Mouse (Mus musculus) hindbrain, embryonic 13.5 days (tissue): Measurements from ENCODE around the gene Ilvbl. TPM values are rescaled to one million over a fixed set of nuclear protein-coding genes. Genes with fewer than 3 reads are reported as not detected.
"Not testable (repeated sequence)": the region's sequence is repeated elsewhere in the genome, so short reads cannot be mapped to it uniquely, and the experiment has no call there.

Source experiments
- ATAC-seq: fragments of 200-750 bp; cut with Nextera tagmentation; 2 replicates; pipeline ENCODE4 v1.8.0; 2017; ENCODE audit warnings: moderate TSS enrichment; ENCODE audit not compliant: low FRiP score
- H3K27ac ChIP-seq: fragments of 300-500 bp; sonication (generic); 2 replicates; pipeline ENCODE4 v1.5.1; 2015; ENCODE audit warnings: inconsistent platforms, mild to moderate bottlenecking, moderate library complexity
- H3K27me3 ChIP-seq: fragments of 300-500 bp; sonication (generic); 2 replicates; pipeline ENCODE4 v1.6.1; 2015; ENCODE audit warnings: mild to moderate bottlenecking, inconsistent platforms
- H3K36me3 ChIP-seq: fragments of 300-500 bp; sonication (generic); 2 replicates; pipeline ENCODE4 v1.6.1; 2015; ENCODE audit warnings: mild to moderate bottlenecking, inconsistent platforms
- H3K4me1 ChIP-seq: fragments of 300-500 bp; sonication (generic); replicated peaks from 2 replicates; pipeline ENCODE4 v1.6.1; 2015; ENCODE audit warnings: inconsistent platforms
- H3K4me2 ChIP-seq: fragments of 300-500 bp; sonication (generic); 2 replicates; pipeline ENCODE4 v1.6.1; 2015; ENCODE audit warnings: inconsistent platforms, mild to moderate bottlenecking, moderate library complexity
- H3K4me3 ChIP-seq: fragments of 300-500 bp; sonication (generic); 2 replicates; pipeline ENCODE4 v1.5.1; 2015; ENCODE audit warnings: mild to moderate bottlenecking, inconsistent platforms
- H3K9ac ChIP-seq: fragments of 300-500 bp; sonication (generic); 2 replicates; pipeline ENCODE4 v1.6.1; 2015; ENCODE audit warnings: mild to moderate bottlenecking, inconsistent platforms
- H3K9me3 ChIP-seq: fragments of 300-500 bp; sonication (generic); 2 replicates; pipeline ENCODE4 v1.6.1; 2016; ENCODE audit warnings: inconsistent platforms
- WGBS: fragments of 180-500 bp; shearing (Covaris S2); methylation state at CpG from one replicate; pipeline ENCODE4 v1.1.7; 2015; 5-methylcytosine and 5-hydroxymethylcytosine counted together
- polyA plus RNA-seq: library from polyadenylated mRNA; unstranded; fragments of >200 nt; fragmentation: Nextera tagmentation; extraction: Ambion mirVana; gene quantifications from 2 replicates; pipeline ENCODE4 v1.2.1, GENCODE M21; 2015

The Ilvbl gene
- 56.1 and 61.2 TPM in 2 replicates for polyA plus RNA-seq

DNA sequence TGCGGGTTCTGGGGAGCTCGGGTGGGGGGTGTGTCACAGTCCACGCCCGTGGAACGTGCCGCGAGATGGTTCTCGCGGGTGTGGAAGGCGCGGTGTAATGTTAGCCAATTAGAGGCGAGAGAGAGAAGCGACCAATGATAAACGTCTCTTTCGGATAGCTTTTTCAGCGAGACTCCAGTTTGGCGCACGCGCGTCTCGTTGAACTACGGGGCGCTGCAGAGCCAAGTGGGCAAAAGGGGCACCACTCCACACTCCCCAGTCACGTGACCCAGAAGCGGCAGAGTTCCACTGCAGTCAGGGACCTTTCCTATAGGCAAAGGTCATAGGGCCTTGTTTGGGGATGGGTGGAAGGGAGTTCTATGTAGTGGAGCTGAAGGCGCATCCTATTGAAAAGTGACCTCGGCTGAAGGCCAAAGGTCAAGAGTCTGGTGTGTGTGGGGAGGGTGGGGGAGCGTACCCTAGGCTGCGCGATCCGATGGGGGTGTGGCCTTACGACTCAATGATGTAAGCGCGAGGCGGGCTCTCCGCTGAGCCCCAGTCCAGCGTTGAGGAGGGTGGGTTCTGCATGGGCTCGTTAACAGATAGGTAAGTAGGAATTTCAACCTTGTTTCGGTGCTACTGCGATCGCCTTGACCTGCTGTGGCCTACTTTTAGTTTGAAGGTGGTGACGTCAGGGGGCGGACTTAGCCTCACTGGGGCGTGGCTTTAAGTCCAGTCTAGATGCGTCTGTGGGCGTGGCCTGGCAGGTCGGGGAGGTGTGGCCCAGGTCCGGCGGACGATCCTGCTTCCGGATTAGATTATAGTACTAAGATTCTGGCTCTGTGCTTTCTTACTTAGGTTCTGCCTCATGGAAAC lies at the start of gene Ilvbl:
TSS of gene Ilvbl (plus strand) at position 97 of the 855 bp plus-strand sequence.
- under 1% methylated on average over 51 of the region's 51 CpGs for WGBS
- Histone ChIP-seq H3K27me3 (no peaks in the 10 kb centered on the region), H3K4me2 (peak within 1 kb of the TSS; percentile 62), H3K27ac (peak within 1 kb of the TSS; percentile 86), H3K36me3 (peaks cover 27% of the 10 kb centered on the region), H3K4me3 (peak within 1 kb of the TSS; percentile 63), H3K9me3 (no peaks in the 10 kb centered on the region), H3K4me1 (peaks cover 16% of the 10 kb centered on the region), H3K9ac (peak within 1 kb of the TSS; percentile 82)
- peak; percentile 94 for ATAC-seq

DNA sequence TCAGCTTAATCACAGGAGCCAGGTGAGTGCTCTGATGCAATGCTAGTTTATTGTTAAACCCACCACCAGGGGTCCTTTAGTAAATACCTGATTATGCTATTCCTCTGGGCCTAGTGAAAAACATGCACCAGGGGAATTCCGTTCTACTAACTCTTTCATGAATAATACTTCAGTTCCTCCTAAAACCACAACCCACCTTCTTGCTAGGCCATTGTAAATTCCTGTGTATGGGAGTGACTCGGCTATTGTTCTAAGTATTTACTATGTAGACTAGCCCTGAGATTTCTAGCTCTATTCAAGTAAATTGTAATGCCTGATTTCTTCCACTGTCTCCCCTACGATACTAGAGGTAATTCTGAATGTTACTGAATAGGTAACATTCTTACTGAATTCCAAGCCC lies 49.1 kb upstream of the Ilvbl start:
- 67% methylated on average over 3 of the region's 3 CpGs for WGBS
- H3K9ac ChIP-seq, H3K4me3 ChIP-seq, H3K36me3 ChIP-seq, H3K27ac ChIP-seq, ATAC-seq, H3K9me3 ChIP-seq, H3K4me1 ChIP-seq, H3K4me2 ChIP-seq, H3K27me3 ChIP-seq: not testable (repeated sequence)

DNA sequence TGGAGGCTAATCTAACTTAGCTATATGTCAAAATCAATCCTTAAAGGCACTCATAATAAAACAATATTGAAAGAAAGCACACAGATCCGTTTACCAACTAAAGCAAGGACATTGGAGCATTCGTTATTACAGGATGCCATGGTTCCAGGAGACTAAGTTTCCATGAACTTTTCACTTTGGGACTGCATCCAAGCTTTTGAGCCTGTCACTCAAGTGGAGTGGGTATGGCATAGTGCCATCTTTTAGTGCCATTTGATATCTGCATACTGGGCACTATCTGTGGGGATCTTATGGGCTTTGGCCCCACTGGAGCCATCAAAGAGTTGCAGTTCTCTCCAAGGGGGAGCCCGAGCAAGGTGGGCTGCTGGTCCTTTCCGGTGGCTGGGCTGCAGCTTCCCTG lies 48.6 kb upstream of the Ilvbl start:
- WGBS = 71% methylated on average over 4 of the region's 4 CpGs
- Histone ChIP-seq H3K9me3 (no peaks in the 10 kb centered on the region), H3K4me1 (no peaks in the 10 kb centered on the region), H3K36me3 (no peaks in the 10 kb centered on the region), H3K9ac (no peak overlapping the region), H3K27ac (no peak overlapping the region), H3K4me2 (no peak overlapping the region), H3K27me3 (no peaks in the 10 kb centered on the region), H3K4me3 (no peak overlapping the region)
- no peak for ATAC-seq

DNA sequence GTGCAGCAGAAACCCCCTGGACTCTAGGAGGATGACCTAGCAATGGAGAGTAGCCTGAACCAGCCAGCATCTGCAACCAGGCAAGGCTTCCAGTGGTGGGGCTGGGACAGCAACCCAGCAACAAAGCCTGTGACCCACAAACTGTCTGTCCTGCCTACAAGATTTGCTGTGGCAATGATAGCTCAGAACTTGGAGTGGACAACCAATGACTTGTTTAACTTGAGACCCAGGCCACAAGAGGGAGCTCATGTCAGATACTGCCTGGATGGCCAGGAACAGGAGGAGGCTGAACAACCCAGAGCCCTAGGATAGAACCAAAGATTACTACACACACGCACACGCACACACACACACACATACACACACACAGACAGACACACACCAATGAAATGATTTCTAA lies 33.2 kb upstream of the Ilvbl start:
- Histone ChIP-seq H3K36me3 (no peaks in the 10 kb centered on the region), H3K4me1 (no peaks in the 10 kb centered on the region), H3K27ac (no peak overlapping the region), H3K9ac (no peak overlapping the region), H3K27me3 (no peaks in the 10 kb centered on the region), H3K4me2 (no peak overlapping the region), H3K9me3 (no peaks in the 10 kb centered on the region), H3K4me3 (no peak overlapping the region)
- WGBS = 64% methylated on average over 2 of the region's 2 CpGs
- no peak for ATAC-seq

DNA sequence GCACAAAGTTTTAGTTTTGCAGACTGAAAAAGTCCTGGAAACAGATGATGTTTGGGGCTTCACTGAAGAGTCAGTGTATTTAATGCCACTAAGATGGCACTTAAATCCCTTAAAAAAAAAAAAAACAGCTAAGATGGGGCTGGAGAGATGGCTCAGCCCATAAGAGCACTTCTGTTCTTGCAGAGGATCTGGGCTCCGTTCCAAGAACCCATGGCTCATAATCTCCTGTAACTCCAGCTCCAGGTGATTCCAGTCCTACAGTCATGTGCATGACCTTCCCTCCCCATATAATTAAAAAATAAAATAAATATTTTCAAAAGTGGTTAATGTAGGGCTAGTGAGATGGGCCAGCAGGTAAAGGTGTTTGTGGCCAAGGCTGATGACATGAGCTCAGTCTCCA lies 9.1 kb upstream of the Ilvbl start:
- Histone ChIP-seq H3K9me3 (no peaks in the 10 kb centered on the region), H3K4me2 (no peak overlapping the region), H3K9ac (no peak overlapping the region), H3K4me3 (no peak overlapping the region), H3K36me3 (no peaks in the 10 kb centered on the region), H3K27me3 (no peaks in the 10 kb centered on the region), H3K4me1 (no peaks in the 10 kb centered on the region), H3K27ac (no peak overlapping the region)
- 91% methylated on average over 1 of the region's 1 CpGs for whole genome bisulfite sequencing
- no peak for ATAC-seq

DNA sequence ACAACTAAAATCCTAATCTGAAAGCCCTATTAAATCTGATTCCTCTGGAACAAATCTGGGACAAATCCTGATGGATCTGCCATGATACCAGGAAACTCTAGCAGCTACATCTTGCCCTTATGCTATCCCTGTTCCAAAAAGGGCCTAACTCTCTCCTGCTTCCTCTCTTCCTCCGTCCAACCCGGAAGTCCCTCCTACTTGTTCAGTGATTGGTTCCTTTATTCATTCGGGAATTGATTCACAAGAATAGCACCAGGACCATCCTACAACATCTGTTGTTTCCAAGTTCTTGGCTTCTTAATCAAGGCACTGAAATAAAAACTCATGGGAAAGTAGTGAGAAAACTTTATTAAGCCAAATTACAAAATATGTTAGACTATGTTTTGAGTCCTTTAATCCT lies 5.0 kb upstream of the Ilvbl start:
- H3K9ac ChIP-seq = no peak overlapping the region
- H3K4me2 ChIP-seq = no peak overlapping the region
- ATAC-seq = no peak
- H3K9me3 ChIP-seq = no peaks in the 10 kb centered on the region
- H3K27ac ChIP-seq = no peak overlapping the region
- H3K36me3 ChIP-seq = no peaks in the 10 kb centered on the region
- H3K4me3 ChIP-seq = no peak overlapping the region
- H3K4me1 ChIP-seq = 0 out of 2 replicates have a peak, but pooled peaks cover 3% of the 10 kb centered on the region
- WGBS = 79% methylated on average over 3 of the region's 3 CpGs
- no peaks in the 10 kb centered on the region for H3K27me3 ChIP-seq

DNA sequence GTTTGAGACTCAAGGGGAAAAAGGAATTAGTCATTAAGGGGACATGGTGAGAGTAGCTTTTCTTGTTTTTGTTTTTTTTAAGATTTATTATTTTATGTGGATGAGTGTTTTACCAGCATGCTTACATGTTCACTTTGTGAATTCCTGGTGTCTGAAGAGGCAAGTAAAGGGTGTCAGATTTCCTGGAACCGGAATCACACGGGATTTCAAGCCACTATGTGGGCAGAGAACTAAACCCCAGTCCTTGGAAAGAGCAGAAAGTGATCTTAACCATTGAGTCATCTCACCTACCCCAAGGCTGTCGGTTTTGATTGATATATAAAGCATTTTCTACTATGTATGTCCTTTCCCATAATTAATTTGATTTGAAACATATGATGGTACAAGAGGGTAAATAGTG lies 4.5 kb upstream of the Ilvbl start:
- Histone ChIP-seq H3K4me3 (no peak overlapping the region), H3K9me3 (no peaks in the 10 kb centered on the region), H3K4me2 (no peak overlapping the region), H3K9ac (no peak overlapping the region), H3K27ac (no peak overlapping the region), H3K27me3 (no peaks in the 10 kb centered on the region), H3K4me1 (0 out of 2 replicates have a peak, but pooled peaks cover 3% of the 10 kb centered on the region), H3K36me3 (no peaks in the 10 kb centered on the region)
- ATAC-seq = no peak
- WGBS = 71% methylated on average over 3 of the region's 3 CpGs

DNA sequence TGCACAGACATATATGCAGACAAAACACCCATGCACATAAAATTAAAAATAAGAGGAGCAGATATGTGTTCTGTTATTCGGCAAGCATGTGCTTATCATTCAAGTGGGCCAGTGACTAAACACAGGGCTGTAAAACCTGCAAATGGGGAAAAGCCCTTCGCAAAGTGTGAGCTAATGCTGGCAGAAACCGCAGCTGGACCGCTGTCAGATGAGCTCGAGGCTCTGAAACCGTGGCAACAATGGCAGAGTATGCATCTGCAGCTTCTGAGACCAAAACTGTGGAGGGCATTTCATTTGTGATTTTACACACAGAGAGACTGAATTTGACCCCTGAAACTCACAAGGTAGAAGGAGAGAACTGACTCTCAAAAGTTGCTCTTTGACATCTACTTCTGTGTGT lies 3.7 kb upstream of the Ilvbl start:
- H3K4me2 ChIP-seq = no peak overlapping the region
- H3K9me3 ChIP-seq = no peaks in the 10 kb centered on the region
- no peaks in the 10 kb centered on the region for H3K36me3 ChIP-seq
- H3K27ac ChIP-seq = no peak overlapping the region
- peaks cover 7% of the 10 kb centered on the region for H3K4me1 ChIP-seq
- H3K9ac ChIP-seq = no peak overlapping the region
- no peak overlapping the region for H3K4me3 ChIP-seq
- H3K27me3 ChIP-seq = no peaks in the 10 kb centered on the region
- WGBS = 68% methylated on average over 6 of the region's 6 CpGs
- ATAC-seq = no peak

DNA sequence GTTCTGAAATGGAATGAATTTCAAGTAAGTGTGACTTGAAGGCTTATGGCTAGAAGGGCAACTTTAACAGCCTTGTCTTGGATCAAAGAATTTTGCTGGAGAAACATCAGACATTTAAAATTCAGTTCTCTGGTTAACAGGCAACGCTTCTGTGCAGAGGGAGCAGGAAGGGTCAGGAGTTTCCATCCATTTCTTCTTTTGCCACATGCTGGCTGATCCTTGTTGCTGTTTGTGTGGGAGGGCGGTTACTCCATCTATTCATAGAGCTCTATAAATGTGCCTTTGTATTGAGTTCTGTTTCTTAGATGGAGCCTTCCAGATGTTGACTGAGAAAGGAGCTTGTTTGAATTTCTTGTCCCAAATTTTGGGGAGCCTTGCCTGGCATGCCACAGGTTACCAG lies 3.2 kb upstream of the Ilvbl start:
- 56% methylated on average over 2 of the region's 2 CpGs for WGBS
- Histone ChIP-seq H3K27me3 (no peaks in the 10 kb centered on the region), H3K9ac (no peak overlapping the region), H3K4me2 (no peak overlapping the region), H3K4me1 (peaks cover 12% of the 10 kb centered on the region), H3K9me3 (no peaks in the 10 kb centered on the region), H3K4me3 (no peak overlapping the region), H3K27ac (no peak overlapping the region), H3K36me3 (no peaks in the 10 kb centered on the region)
- no peak for ATAC-seq

DNA sequence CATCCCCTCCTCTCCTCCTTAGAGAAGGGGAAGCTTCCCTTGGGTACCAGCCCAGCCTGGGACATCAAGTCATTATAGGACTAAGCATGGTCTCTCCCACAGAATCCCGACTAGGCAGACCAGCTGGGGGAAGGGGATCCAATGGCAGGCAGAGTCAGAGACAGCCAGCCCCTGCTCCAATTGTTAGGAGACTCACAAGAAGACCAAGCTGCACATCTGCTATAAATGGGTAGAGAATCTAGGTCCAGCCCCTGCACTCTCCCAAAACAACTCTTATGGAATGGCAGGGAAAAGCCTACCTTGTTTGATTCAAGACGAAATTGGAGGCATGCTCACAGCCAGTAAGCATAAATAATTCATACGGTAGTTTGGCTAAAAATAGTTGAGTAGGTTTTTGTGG lies 920 bp upstream of the Ilvbl start:
- no peak overlapping the region for H3K4me2 ChIP-seq
- H3K36me3 ChIP-seq = peaks cover 15% of the 10 kb centered on the region
- no peak overlapping the region for H3K4me3 ChIP-seq
- no peak for ATAC-seq
- WGBS = 77% methylated on average over 3 of the region's 3 CpGs
- no peak overlapping the region for H3K9ac ChIP-seq
- no peaks in the 10 kb centered on the region for H3K9me3 ChIP-seq
- peaks cover 16% of the 10 kb centered on the region for H3K4me1 ChIP-seq
- H3K27me3 ChIP-seq = no peaks in the 10 kb centered on the region
- H3K27ac ChIP-seq = no peak overlapping the region

DNA sequence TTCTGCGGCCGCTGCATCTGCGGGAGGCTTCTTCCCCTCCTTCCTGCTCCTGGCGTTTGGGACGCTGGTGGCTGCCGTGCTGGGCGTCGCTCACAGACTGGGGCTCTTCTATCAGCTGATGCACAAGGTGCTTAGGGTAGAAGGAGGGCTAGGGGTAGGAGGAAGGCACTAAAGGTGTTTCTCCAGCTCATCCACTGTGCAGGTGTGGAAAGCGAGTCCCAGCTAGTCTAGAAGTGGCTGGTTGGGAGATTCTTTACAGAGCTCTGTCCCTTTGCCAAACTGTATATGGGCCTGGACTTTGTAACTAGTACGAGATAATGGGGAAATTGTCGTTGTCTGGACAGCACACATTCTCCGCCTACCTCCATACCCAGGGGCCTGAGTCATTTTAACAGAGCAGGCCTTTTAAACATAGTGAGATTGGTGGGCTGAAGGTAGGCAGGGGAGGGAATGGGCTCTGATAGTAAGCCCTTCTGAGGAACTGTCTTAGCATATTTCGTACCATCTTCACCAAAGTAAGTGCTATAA lies 1.0 kb downstream of the Ilvbl start:
- H3K27ac ChIP-seq = peak overlapping the region; percentile 86
- H3K4me2 ChIP-seq = peak overlapping the region; percentile 62
- WGBS = 19% methylated on average over 13 of the region's 13 CpGs
- ATAC-seq = peak; percentile 60
- H3K4me3 ChIP-seq = peak overlapping the region; percentile 63
- H3K4me1 ChIP-seq = peaks cover 16% of the 10 kb centered on the region
- H3K9me3 ChIP-seq = no peaks in the 10 kb centered on the region
- peaks cover 34% of the 10 kb centered on the region for H3K36me3 ChIP-seq
- H3K27me3 ChIP-seq = no peaks in the 10 kb centered on the region
- H3K9ac ChIP-seq = peak overlapping the region; percentile 82

DNA sequence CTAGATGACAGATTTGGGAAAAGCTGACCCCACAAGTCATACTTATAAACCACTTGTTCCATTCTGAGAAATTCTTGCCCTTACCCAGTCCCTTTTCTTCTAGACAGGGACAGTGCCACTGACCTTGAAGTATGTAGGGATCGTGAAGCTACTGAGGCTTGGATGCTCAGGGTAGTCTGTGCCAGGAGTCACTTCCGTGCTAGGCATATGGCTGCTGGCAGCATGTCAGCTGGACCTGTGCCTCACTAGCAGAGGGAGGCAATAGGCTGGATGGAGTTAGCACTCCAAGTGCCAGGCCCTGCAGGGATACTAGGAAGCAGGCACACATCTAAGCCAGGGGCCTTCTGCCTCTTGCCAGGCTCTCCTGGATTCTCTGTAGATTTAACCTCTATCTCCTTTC lies 1.5 kb downstream of the Ilvbl start:
- Histone ChIP-seq H3K27me3 (no peaks in the 10 kb centered on the region), H3K4me1 (peaks cover 16% of the 10 kb centered on the region), H3K27ac (0 out of 2 replicates have a peak overlapping the region, but pooled peaks have one; percentile 86), H3K4me3 (peak overlapping the region; percentile 63), H3K4me2 (peak overlapping the region; percentile 62), H3K36me3 (peaks cover 39% of the 10 kb centered on the region), H3K9me3 (no peaks in the 10 kb centered on the region), H3K9ac (peak overlapping the region; percentile 82)
- no peak for ATAC-seq
- 76% methylated on average over 2 of the region's 2 CpGs for WGBS
